ENCODE assay signal across 12 mouse cellular contexts in genomic region chr8:117201221-117202017, GRCm38 (mm10). TPM values are rescaled to one million over a fixed set of nuclear protein-coding genes. Genes with fewer than 3 reads are reported as not detected.
DNase-seq lines count a peak whose midpoint lies in the region; ATAC-seq lines count a peak whose summit lies in the region.
"Had no signal": no experiment of that assay in that cellular context is flagged by ENCODE, and none has a peak within 500 bp of the region (broad histone marks: within the 10 kb centered on the region; RNA-seq: fewer than 3 reads in every experiment).

No protein-coding gene starts in this region.

- H3K27ac ChIP-seq in kidney, embryonic 16.5 days (ENCODE audit: low read length), result peak overlapping the region; percentile 81
- H3K27ac ChIP-seq in macrophage, result peak overlapping the region; percentile 15
- H3K27ac ChIP-seq: midbrain, embryonic 12.5 days had no signal

- H3K4me3 ChIP-seq in kidney, embryonic 16.5 days (ENCODE audit: low read length), result no peak overlapping the region
- H3K4me3 ChIP-seq in erythroblast, embryonic 14.5 days (replicated peaks), result peak overlapping the region; percentile 65
- H3K4me3 ChIP-seq in macrophage (ENCODE audit: inconsistent target), result no peak overlapping the region
- H3K4me3 ChIP-seq: midbrain, embryonic 12.5 days had no signal

- peaks cover 21% of the 10 kb centered on the region; the same call in 1 of the 2 replicates for H3K36me3 ChIP-seq in kidney, embryonic 16.5 days (ENCODE audit: insufficient read depth, low read length)
- peaks cover 89% of the 10 kb centered on the region for H3K36me3 ChIP-seq in erythroblast, embryonic 14.5 days (ENCODE audit: control insufficient read depth)
- peaks cover 13% of the 10 kb centered on the region; the same call in 1 of the 2 replicates for H3K36me3 ChIP-seq in macrophage (ENCODE audit: inconsistent target)

- no peaks in the 10 kb centered on the region for H3K9me3 ChIP-seq in kidney, embryonic 16.5 days (ENCODE audit: low read length)
- no peaks in the 10 kb centered on the region for H3K9me3 ChIP-seq in erythroblast, embryonic 14.5 days (ENCODE audit: control insufficient read depth, low read length)
- H3K9me3 ChIP-seq: midbrain, embryonic 12.5 days had no signal

- no peaks in the 10 kb centered on the region for H3K79me2 ChIP-seq in macrophage (ENCODE audit: inconsistent target)

- no peak for ATAC-seq in CD4-positive, CD25-positive, alpha-beta regulatory T cell, adult 4 months
- ATAC-seq in kidney, embryonic 16.5 days (ENCODE audit: low FRiP score, low TSS enrichment), result no peak
- ATAC-seq: forebrain, embryonic 14.5 days had no signal

- peaks cover 42% of the 10 kb centered on the region for H3K4me1 ChIP-seq in kidney, embryonic 16.5 days (ENCODE audit: insufficient read depth, low read length)
- peaks cover 74% of the 10 kb centered on the region for H3K4me1 ChIP-seq in erythroblast, embryonic 14.5 days (ENCODE audit: control insufficient read depth)
- H3K4me1 ChIP-seq: midbrain, embryonic 12.5 days had no signal

- WGBS in kidney, embryonic 16.5 days, result 56% methylated on average over 19 of the region's 19 CpGs
- 39% methylated on average over 19 of the region's 19 CpGs for WGBS in macrophage (ENCODE audit: missing documents)

- no peak overlapping the region for H3K4me2 ChIP-seq in kidney, embryonic 16.5 days (replicated peaks; ENCODE audit: low read depth, low read length)
- H3K4me2 ChIP-seq: midbrain, embryonic 12.5 days had no signal

- H3K9ac ChIP-seq in kidney, embryonic 16.5 days (replicated peaks; ENCODE audit: low read length), result no peak overlapping the region
- H3K9ac ChIP-seq: midbrain, embryonic 12.5 days had no signal

- no peaks in the 10 kb centered on the region for H3K27me3 ChIP-seq in kidney, embryonic 16.5 days (ENCODE audit: insufficient read depth, low read length)
- H3K27me3 ChIP-seq in erythroblast, embryonic 14.5 days (ENCODE audit: control insufficient read depth), result no peaks in the 10 kb centered on the region
- H3K27me3 ChIP-seq: midbrain, embryonic 12.5 days had no signal

- peak; percentile 18 for DNase-seq in CD4-positive, CD25-positive, alpha-beta regulatory T cell, adult 2 months (ENCODE audit: low read depth, low spot score)
- DNase-seq in kidney, adult 8-10 months, result no peak
- no peak for DNase-seq in urinary bladder, adult 2 months (ENCODE audit: low spot score)
- no peak for DNase-seq in thymus, postnatal 25 days
- DNase-seq: cerebellum, postnatal 36 days; thymus, postnatal 4 days had no signal

RNA-seq across cellular contexts. Expression of gene Gan, which starts 43.5 kb away (rescaled TPM):
- polyA plus RNA-seq in CD4-positive, CD25-positive, alpha-beta regulatory T cell, adult 4 months (2017; shearing (Covaris generic)), result 1 to 10 TPM; 2.0 to 2.1 TPM
- polyA plus RNA-seq in kidney, embryonic 16.5 days (2015; fragmentation: Nextera tagmentation; extraction: Ambion mirVana), result 1.6 and 1.8 TPM in 2 replicates
- polyA plus RNA-seq in erythroblast, embryonic 14.5 days (2012), result 0.18 and 0.24 TPM in 2 replicates
- 10 to 100 TPM in 23 of 26 experiments, 1 to 10 TPM in 3; 5.6 to 54.9 (median 23.6) TPM for total RNA-seq in macrophage (2018; cell fraction: chromatin; rRNA removed)
- 1 to 10 TPM; 1.5 to 9.5 (median 3.4) TPM for total RNA-seq in macrophage (2018; cell fraction: cytosol; rRNA removed)
- 10 to 100 TPM in 18 of 26 experiments, 1 to 10 TPM in 8; 4.2 to 37.4 (median 12.9) TPM for total RNA-seq in macrophage (2018; cell fraction: nucleus; rRNA removed)
- polyA plus RNA-seq in macrophage (2018), result 3.9 to 4.5 TPM (median 4.4 TPM) in 3 replicates
- 8.2 and 9.5 TPM in 2 replicates for polyA plus RNA-seq in urinary bladder, adult 2 months (2012; rRNA removed)

RNA-seq across cellular contexts. Expression of gene Cmip, which starts 55.4 kb away (rescaled TPM):
- 10 to 100 TPM; 28.6 to 31.0 TPM for polyA plus RNA-seq in CD4-positive, CD25-positive, alpha-beta regulatory T cell, adult 4 months (2017; shearing (Covaris generic))
- polyA plus RNA-seq in kidney, embryonic 16.5 days (2015; fragmentation: Nextera tagmentation; extraction: Ambion mirVana), result 20.4 and 21.0 TPM in 2 replicates
- polyA plus RNA-seq in erythroblast, embryonic 14.5 days (2012), result 8.2 and 8.6 TPM in 2 replicates
- total RNA-seq in macrophage (2018; cell fraction: chromatin; rRNA removed), result 100 to 1,000 TPM in 23 of 26 experiments, 10 to 100 TPM in 3; 61.7 to 168 (median 115) TPM
- 10 to 100 TPM; 66.7 to 95.6 (median 83.4) TPM for total RNA-seq in macrophage (2018; cell fraction: cytosol; rRNA removed)
- 10 to 100 TPM; 49.1 to 97.6 (median 85.9) TPM for total RNA-seq in macrophage (2018; cell fraction: nucleus; rRNA removed)
- polyA plus RNA-seq in macrophage (2018), result 47.6 to 64.8 TPM (median 62.8 TPM) in 3 replicates
- 39.4 and 48.7 TPM in 2 replicates for polyA plus RNA-seq in urinary bladder, adult 2 months (2012; rRNA removed)
